In the genomic region with DNA sequence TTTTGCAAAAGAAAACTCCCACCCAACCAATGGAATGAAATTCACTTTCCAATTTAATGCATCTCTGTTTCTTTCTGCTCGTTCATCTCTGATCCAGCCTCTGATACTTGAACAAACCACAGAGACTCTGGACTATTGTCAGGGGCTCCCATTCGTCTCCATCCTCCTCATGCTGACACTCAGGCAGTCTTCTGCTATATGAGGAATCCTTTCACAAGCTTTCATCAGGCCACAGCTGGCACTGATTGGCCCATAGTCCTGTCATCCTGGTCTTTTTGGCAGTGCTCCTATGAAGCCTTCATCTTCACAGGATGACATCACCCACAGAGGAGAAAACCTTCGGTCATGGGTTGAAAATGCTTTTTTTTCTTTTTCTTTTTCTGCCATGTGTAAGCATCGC, we compare ENCODE assay signal across 33 mouse cellular contexts. TPM values are rescaled to one million over a fixed set of nuclear protein-coding genes. Genes with fewer than 3 reads are reported as not detected.
DNase-seq lines count a peak whose midpoint lies in the region; ATAC-seq lines count a peak whose summit lies in the region.
"Had no signal": no experiment of that assay in that cellular context is flagged by ENCODE, and none has a peak within 500 bp of the region (broad histone marks: within the 10 kb centered on the region; RNA-seq: fewer than 3 reads in every experiment).

No protein-coding gene starts in this region.

- H3K9ac ChIP-seq in midbrain, embryonic 11.5 days (ENCODE audit: low read length) = no peak overlapping the region
- H3K9ac ChIP-seq: forebrain, postnatal 0 days; heart, embryonic 12.5 days; heart, embryonic 15.5 days; hindbrain, embryonic 14.5 days had no signal

- H3K36me3 ChIP-seq in midbrain, embryonic 11.5 days (ENCODE audit: control insufficient read depth, insufficient read depth, low read length) = no peaks in the 10 kb centered on the region
- H3K36me3 ChIP-seq in midbrain, embryonic 10.5 days = no peaks in the 10 kb centered on the region
- no peaks in the 10 kb centered on the region for H3K36me3 ChIP-seq in forebrain, embryonic 10.5 days (replicated peaks)
- H3K36me3 ChIP-seq: heart, embryonic 12.5 days; heart, embryonic 15.5 days had no signal

- no peaks in the 10 kb centered on the region for H3K4me1 ChIP-seq in midbrain, embryonic 11.5 days (ENCODE audit: control insufficient read depth, insufficient read depth, low read length)
- H3K4me1 ChIP-seq in midbrain, embryonic 10.5 days = peaks cover 16% of the 10 kb centered on the region
- H3K4me1 ChIP-seq in forebrain, embryonic 10.5 days = peaks cover 23% of the 10 kb centered on the region
- H3K4me1 ChIP-seq: heart, embryonic 15.5 days had no signal

- no peaks in the 10 kb centered on the region for H3K27me3 ChIP-seq in midbrain, embryonic 11.5 days (ENCODE audit: control insufficient read depth, insufficient read depth, low read length)
- no peaks in the 10 kb centered on the region for H3K27me3 ChIP-seq in midbrain, embryonic 10.5 days (ENCODE audit: low read depth, poor library complexity, severe bottlenecking)
- no peaks in the 10 kb centered on the region for H3K27me3 ChIP-seq in forebrain, embryonic 10.5 days (ENCODE audit: poor library complexity, severe bottlenecking)
- H3K27me3 ChIP-seq: CH12.LX; heart, embryonic 12.5 days; heart, embryonic 15.5 days had no signal

- no peak overlapping the region for H3K27ac ChIP-seq in midbrain, embryonic 11.5 days (ENCODE audit: low read depth, low read length)
- no peak overlapping the region for H3K27ac ChIP-seq in midbrain, embryonic 10.5 days (replicated peaks)
- H3K27ac ChIP-seq in forebrain, embryonic 10.5 days = no peak overlapping the region
- H3K27ac ChIP-seq: gastrocnemius, adult 2 months; heart, embryonic 15.5 days; hindbrain, embryonic 14.5 days; hindbrain, postnatal 0 days had no signal

- no peak overlapping the region for H3K4me2 ChIP-seq in midbrain, embryonic 11.5 days
- H3K4me2 ChIP-seq: heart, embryonic 12.5 days; heart, embryonic 15.5 days; hindbrain, embryonic 14.5 days had no signal

- H3K9me3 ChIP-seq in midbrain, embryonic 11.5 days (ENCODE audit: control insufficient read depth, low read length) = no peaks in the 10 kb centered on the region
- peaks cover 2% of the 10 kb centered on the region; the same call in 1 of the 2 replicates for H3K9me3 ChIP-seq in midbrain, embryonic 10.5 days (replicated peaks)
- H3K9me3 ChIP-seq in forebrain, embryonic 10.5 days = peaks cover 3% of the 10 kb centered on the region; the same call in 1 of the 2 replicates
- H3K9me3 ChIP-seq: heart, embryonic 15.5 days had no signal

- no peak for ATAC-seq in midbrain, embryonic 11.5 days (ENCODE audit: low FRiP score)
- ATAC-seq: activated CD4-positive, CD25-positive, alpha-beta regulatory T cell, adult 4 months; forebrain, embryonic 14.5 days; forebrain, postnatal 0 days; hindbrain, postnatal 0 days; inflammation-experienced regulatory T-cells, adult 6 months; intestine, embryonic 16.5 days had no signal

- H3K4me3 ChIP-seq in midbrain, embryonic 11.5 days (ENCODE audit: low read depth, low read length) = no peak overlapping the region
- H3K4me3 ChIP-seq in midbrain, embryonic 10.5 days = no peak overlapping the region
- H3K4me3 ChIP-seq in forebrain, embryonic 10.5 days = no peak overlapping the region
- H3K4me3 ChIP-seq: gastrocnemius, adult 2 months; heart, embryonic 12.5 days; heart, embryonic 15.5 days had no signal

- WGBS in midbrain, embryonic 11.5 days = 80% methylated on average over 4 of the region's 4 CpGs
- 82% methylated on average over 4 of the region's 4 CpGs for WGBS in midbrain, embryonic 10.5 days
- WGBS in forebrain, embryonic 10.5 days = 87% methylated on average over 4 of the region's 4 CpGs

- peak; percentile 33 for DNase-seq in midbrain, embryonic 11.5 days (ENCODE audit: low spot score, missing footprints)
- no peak for DNase-seq in midbrain, embryonic 10.5 days (ENCODE audit: low spot score)
- DNase-seq in 3T3-L1 (ENCODE audit: low read depth, low spot score) (peak; percentile 45), MN1 (ENCODE audit: low spot score) (peak; percentile 45)
- DNase-seq in forebrain, embryonic 10.5 days (ENCODE audit: extremely low spot score, low spot score) = no peak
- no peak for DNase-seq in kidney, postnatal 4 days
- DNase-seq: adrenal gland, adult 8-10 months; adrenal gland, postnatal 25 days; B cell, adult 2 months; cerebellum, adult 11-12 months; cerebellum, adult 9-10 months; cerebellum, postnatal 14 days; forebrain, postnatal 0 days; gastrocnemius, adult 2 months; gastrocnemius, postnatal 14 days; heart, adult 18-20 months; heart, postnatal 10 days; heart, postnatal 36 days had no signal

RNA-seq across cellular contexts. Expression of a gene that starts 21.0 kb away (rescaled TPM):
- 0.08 TPM in 1 of 2 replicates, not detected in the other for polyA plus RNA-seq in midbrain, embryonic 11.5 days (2014; fragmentation: Nextera tagmentation; extraction: Ambion mirVana)
- not detected in 2 replicates for polyA plus RNA-seq in midbrain, embryonic 10.5 days (2016; fragmentation: Nextera tagmentation; extraction: Ambion mirVana)
- not detected in 2 replicates for polyA plus RNA-seq in forebrain, embryonic 10.5 days (2016; fragmentation: Nextera tagmentation; extraction: Ambion mirVana)
- polyA plus RNA-seq: embryonic facial prominence, embryonic 11.5 days; embryonic facial prominence, embryonic 14.5 days; forebrain, embryonic 11.5 days; forebrain, embryonic 14.5 days; frontal cortex, adult 2 months; heart, embryonic 12.5 days; hindbrain, embryonic 11.5 days had no signal

RNA-seq across cellular contexts. Expression of a gene that starts 45.2 kb away (rescaled TPM):
- not detected in 2 replicates for polyA plus RNA-seq in midbrain, embryonic 11.5 days (2014; fragmentation: Nextera tagmentation; extraction: Ambion mirVana)
- not detected in 2 replicates for polyA plus RNA-seq in midbrain, embryonic 10.5 days (2016; fragmentation: Nextera tagmentation; extraction: Ambion mirVana)
- not detected in 2 replicates for polyA plus RNA-seq in forebrain, embryonic 10.5 days (2016; fragmentation: Nextera tagmentation; extraction: Ambion mirVana)
- polyA plus RNA-seq: activated CD4-positive, CD25-positive, alpha-beta regulatory T cell, adult 4 months; embryonic facial prominence, embryonic 11.5 days; embryonic facial prominence, embryonic 14.5 days; forebrain, embryonic 11.5 days; forebrain, embryonic 14.5 days; frontal cortex, adult 2 months; heart, embryonic 12.5 days; heart, embryonic 15.5 days; hindbrain, embryonic 11.5 days; inflammation-experienced regulatory T-cells, adult 6 months; intestine, embryonic 16.5 days had no signal

RNA-seq across cellular contexts. Expression of a gene that starts 58.1 kb away (rescaled TPM):
- not detected in 2 replicates for polyA plus RNA-seq in midbrain, embryonic 11.5 days (2014; fragmentation: Nextera tagmentation; extraction: Ambion mirVana)
- not detected in 2 replicates for polyA plus RNA-seq in midbrain, embryonic 10.5 days (2016; fragmentation: Nextera tagmentation; extraction: Ambion mirVana)
- polyA plus RNA-seq in forebrain, embryonic 10.5 days (2016; fragmentation: Nextera tagmentation; extraction: Ambion mirVana) = not detected in 2 replicates
- polyA plus RNA-seq: activated CD4-positive, CD25-positive, alpha-beta regulatory T cell, adult 4 months; brain, embryonic 14.5 days; embryonic facial prominence, embryonic 11.5 days; forebrain, embryonic 11.5 days; forebrain, embryonic 14.5 days; forebrain, postnatal 0 days; frontal cortex, adult 2 months; heart, embryonic 12.5 days; heart, embryonic 15.5 days; hindbrain, embryonic 11.5 days; hindbrain, embryonic 14.5 days; hindbrain, postnatal 0 days; inflammation-experienced regulatory T-cells, adult 6 months had no signal

RNA-seq across cellular contexts. Expression of a gene that starts 58.1 kb away (rescaled TPM):
- not detected in 2 replicates for polyA plus RNA-seq in midbrain, embryonic 11.5 days (2014; fragmentation: Nextera tagmentation; extraction: Ambion mirVana)
- polyA plus RNA-seq in midbrain, embryonic 10.5 days (2016; fragmentation: Nextera tagmentation; extraction: Ambion mirVana) = not detected in 2 replicates
- not detected in 2 replicates for polyA plus RNA-seq in forebrain, embryonic 10.5 days (2016; fragmentation: Nextera tagmentation; extraction: Ambion mirVana)
- polyA plus RNA-seq: activated CD4-positive, CD25-positive, alpha-beta regulatory T cell, adult 4 months; brain, embryonic 14.5 days; embryonic facial prominence, embryonic 11.5 days; forebrain, embryonic 11.5 days; forebrain, embryonic 14.5 days; forebrain, postnatal 0 days; frontal cortex, adult 2 months; heart, embryonic 12.5 days; hindbrain, embryonic 11.5 days; hindbrain, embryonic 14.5 days; hindbrain, postnatal 0 days had no signal

Comparison
In these comparisons a context has a peak if more than half of its experiments do, and no peak if none do; other contexts are left out.
1. DNase-seq: peak in midbrain, embryonic 11.5 days (single experiment), 3T3-L1 (single experiment) and MN1 (single experiment); none in midbrain, embryonic 10.5 days (single experiment), forebrain, embryonic 10.5 days (single experiment) and kidney, postnatal 4 days (0 of 2).